Mouse (Mus musculus) adrenal gland, adult (tissue): ENCODE measurements around the gene Tanc1.
A peak's percentile ranks its signal among the peaks of the same experiment; 100 is the strongest.

Experiments used
- DNase-seq, 2 experiments: peaks; one replicate each; pipeline ENCODE4 v3.0.0; 2022 to 2023; ENCODE audit warnings: low spot score in 1 of 2; ENCODE audit not compliant: inconsistent age in 2 of 2

The Tanc1 gene

GRCm38 (mm10) chr2:59612733-59613473 is 1.1 kb downstream of the Tanc1 start:
- DNase-seq = peak; percentile 43 to 85

GRCm38 (mm10) chr2:59613474-59614019 is 1.7 kb downstream of the Tanc1 start:
- DNase-seq = no peak

GRCm38 (mm10) chr2:59616890-59617289 is 5.0 kb downstream of the Tanc1 start:
- no peak for DNase-seq

- no peak for DNase-seq
These were observed 7.2 kb downstream of the Tanc1 start for GRCm38 (mm10) chr2:59618996-59619395.

- no peak for DNase-seq
These were observed 8.8 kb downstream of the Tanc1 start for GRCm38 (mm10) chr2:59620601-59621000.

- no peak for DNase-seq
These were observed 10.8 kb downstream of the Tanc1 start for GRCm38 (mm10) chr2:59622514-59623139.

GRCm38 (mm10) chr2:59623858-59624257 is 12.0 kb downstream of the Tanc1 start:
- no peak for DNase-seq

- DNase-seq = no peak
These were observed 13.6 kb downstream of the Tanc1 start for GRCm38 (mm10) chr2:59625416-59625815.

GRCm38 (mm10) chr2:59625927-59626326 is 14.1 kb downstream of the Tanc1 start:
- no peak for DNase-seq

GRCm38 (mm10) chr2:59626422-59626821 is 14.6 kb downstream of the Tanc1 start:
- no peak for DNase-seq

GRCm38 (mm10) chr2:59627502-59627901 is 15.7 kb downstream of the Tanc1 start:
- DNase-seq = no peak

GRCm38 (mm10) chr2:59628057-59628901 is 16.4 kb downstream of the Tanc1 start:
- DNase-seq = peak; percentile 23 to 78

- peak in 1 of 2 experiments; percentile 49 for DNase-seq
These were observed 18.0 kb downstream of the Tanc1 start for GRCm38 (mm10) chr2:59629829-59630228.

- DNase-seq = no peak
These were observed 19.6 kb downstream of the Tanc1 start for GRCm38 (mm10) chr2:59631406-59631805.

- DNase-seq = peak; percentile 29 to 79
These were observed 22.1 kb downstream of the Tanc1 start for GRCm38 (mm10) chr2:59633761-59634430.

GRCm38 (mm10) chr2:59637040-59637785 is 25.4 kb downstream of the Tanc1 start:
- no peak for DNase-seq

GRCm38 (mm10) chr2:59642722-59643121 is 30.9 kb downstream of the Tanc1 start:
- no peak for DNase-seq

GRCm38 (mm10) chr2:59644816-59645215 is 33.0 kb downstream of the Tanc1 start:
- DNase-seq = peak in 1 of 2 experiments; percentile 59

GRCm38 (mm10) chr2:59645515-59645914 is 33.7 kb downstream of the Tanc1 start:
- peak in 1 of 2 experiments; percentile 56 for DNase-seq

- no peak for DNase-seq
These were observed 35.0 kb downstream of the Tanc1 start for GRCm38 (mm10) chr2:59646740-59647390.
